Mouse (Mus musculus): ENCODE data around the gene Kcnb1. TPM values are rescaled to one million over a fixed set of nuclear protein-coding genes. Genes with fewer than 3 reads are reported as not detected.

The Kcnb1 gene
- total RNA-seq, 2 experiments from 2014 or later: 45.4 to 50.2 TPM

- no peak for DNase-seq
- intact Hi-C loops (cut with DNase I): no loop called here
Measured at GRCm38 (mm10) chr2:167064601-167065295, 125.2 kb downstream of the Kcnb1 start.

- intact Hi-C loops (cut with DNase I): no loop called here
- DNase-seq: no peak
Measured at GRCm38 (mm10) chr2:167063906-167064496, 126.0 kb downstream of the Kcnb1 start.

- peak; percentile 97 to 98 for DNase-seq
- intact Hi-C loops (cut with DNase I): no loop called here
Measured at GRCm38 (mm10) chr2:167062965-167063880, 126.7 kb downstream of the Kcnb1 start, which contains the start of gene Znfx1. TSS of gene Znfx1 (minus strand) at chr2:167063015.

GRCm38 (mm10) chr2:167062497-167062911 lies 127.5 kb downstream of the Kcnb1 start:
- intact Hi-C loops (cut with DNase I): no loop called here

DNA sequence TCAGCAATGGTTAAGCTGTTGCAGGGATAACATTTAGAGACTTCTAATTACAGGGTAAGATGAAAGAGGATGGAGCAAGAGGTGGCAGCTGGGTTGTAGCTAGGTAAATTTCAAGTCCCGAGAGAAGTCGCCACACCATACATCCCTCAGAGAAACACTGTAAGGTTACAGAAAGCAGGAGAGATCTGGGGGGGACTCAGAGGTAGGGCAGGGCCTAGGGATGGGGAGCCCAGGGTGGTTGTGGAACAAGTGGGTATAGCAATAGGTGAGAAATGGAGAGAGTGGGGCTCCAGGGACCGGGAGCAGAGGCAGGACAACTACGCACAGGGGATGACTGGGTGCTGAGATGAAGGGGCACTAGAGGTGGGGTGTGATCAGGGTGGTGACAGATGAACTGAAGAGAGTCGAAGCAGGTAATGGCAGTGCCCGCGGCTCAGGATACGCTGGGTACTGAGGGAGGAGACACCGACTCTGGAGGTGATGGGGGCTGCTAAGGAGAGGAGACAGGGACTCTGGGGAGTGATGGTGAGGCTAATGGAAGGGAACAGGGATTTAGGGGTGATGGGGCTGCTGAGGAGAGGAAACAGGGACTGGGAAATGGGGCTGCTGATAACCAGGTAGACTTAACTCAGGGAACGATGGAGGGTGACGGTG lies 128.4 kb downstream of the Kcnb1 start:
- DNase-seq: peak in 1 of 2 experiments; percentile 22
- intact Hi-C loops (cut with DNase I): no loop called here

More at GRCm38 (mm10) chr2:167062497-167062911, 127.5 kb downstream of the Kcnb1 start:
- peak; percentile 93 to 96 for DNase-seq

DNA sequence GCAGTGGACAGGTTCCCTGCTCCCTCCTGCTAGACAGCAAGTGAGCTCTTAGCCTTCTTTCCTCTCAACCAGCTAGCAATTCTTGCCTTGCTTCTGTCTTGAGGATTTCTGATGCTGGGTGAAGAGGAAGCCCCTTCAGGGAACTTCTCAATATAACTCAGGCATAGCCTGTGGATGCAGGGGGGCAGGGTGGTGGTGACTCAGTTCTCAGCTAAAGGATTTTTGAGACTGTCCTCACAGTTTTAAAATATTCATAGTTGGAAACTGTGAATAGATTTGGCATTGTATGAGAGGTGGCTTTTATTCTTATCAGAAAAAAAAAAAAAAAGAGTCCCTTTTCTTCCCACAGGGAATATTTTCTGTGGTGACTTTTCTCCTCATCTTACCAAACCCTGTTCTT lies 129.2 kb downstream of the Kcnb1 start:
- intact Hi-C loops (cut with DNase I): no loop called here

GRCm38 (mm10) chr2:167060360-167060759 lies 129.6 kb downstream of the Kcnb1 start:
- intact Hi-C loops (cut with DNase I): no loop called here
- DNase-seq: no peak

More for the DNA sequence above, 129.2 kb downstream of the Kcnb1 start:
- no peak for DNase-seq

DNA sequence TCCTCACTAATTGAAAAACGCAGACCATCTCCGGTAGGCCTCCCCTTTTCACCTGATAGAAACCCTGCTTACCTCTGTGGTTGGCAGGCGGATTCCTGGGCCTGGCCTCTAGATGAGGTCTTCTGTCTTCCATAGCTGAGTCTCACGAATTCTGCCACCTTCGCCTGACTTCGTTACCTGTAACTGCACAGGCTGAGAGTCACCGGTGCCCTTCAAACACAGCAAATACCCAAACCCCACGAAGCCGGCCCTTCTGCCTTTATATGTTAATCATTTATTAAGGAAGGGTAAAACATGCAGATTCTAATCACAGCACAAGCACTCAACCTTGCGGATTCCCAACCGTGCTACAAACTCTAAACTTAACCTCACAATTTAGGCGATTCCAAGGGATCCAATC lies 130.0 kb downstream of the Kcnb1 start:
- no peak for DNase-seq
- intact Hi-C loops (cut with DNase I): no loop called here

DNA sequence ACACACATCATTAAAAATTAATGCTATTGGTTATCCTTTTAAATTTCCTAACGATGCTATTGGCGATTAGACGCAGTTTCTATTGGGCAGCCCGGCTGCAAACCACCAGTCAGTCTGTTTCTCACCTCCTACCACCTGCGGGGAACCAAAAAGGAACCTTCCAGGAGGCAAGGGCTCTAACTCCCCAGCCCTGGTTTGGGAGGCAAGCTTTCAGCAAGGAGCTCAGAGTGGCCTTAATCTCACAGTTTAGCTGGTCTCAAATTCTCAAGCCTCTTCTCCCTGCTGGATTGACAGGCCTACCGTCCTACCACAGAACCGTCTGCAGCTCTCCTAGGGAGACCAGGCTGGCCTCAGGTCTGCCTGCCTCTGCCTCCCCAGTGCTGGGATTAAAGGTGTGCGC lies 130.4 kb downstream of the Kcnb1 start:
- intact Hi-C loops (cut with DNase I): no loop called here
- DNase-seq: no peak

- intact Hi-C loops (cut with DNase I): no loop called here
- no peak for DNase-seq
Measured at GRCm38 (mm10) chr2:167058814-167059387, 131.1 kb downstream of the Kcnb1 start.

- intact Hi-C loops (cut with DNase I): no loop called here
- DNase-seq: peak in 1 of 2 experiments; percentile 32
Measured at GRCm38 (mm10) chr2:167058201-167058600, 131.8 kb downstream of the Kcnb1 start.

DNA sequence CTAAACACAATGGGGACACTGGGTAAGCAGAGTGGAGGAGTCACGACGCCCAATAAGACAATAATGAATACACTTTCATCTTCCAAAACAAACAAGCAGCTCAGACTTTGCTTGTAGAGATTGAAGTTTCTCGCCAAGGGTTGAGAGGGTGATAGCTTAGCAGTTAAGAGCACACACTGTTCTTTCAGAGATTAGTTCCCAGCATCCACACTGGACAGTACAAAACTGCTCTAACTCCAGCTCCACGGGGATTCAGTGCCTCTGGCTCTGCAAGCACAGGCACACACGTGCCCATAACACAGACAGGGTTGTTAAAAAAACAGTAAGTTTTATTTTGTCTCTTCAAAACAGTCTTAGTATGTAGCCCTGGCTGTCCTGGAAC lies 133.0 kb downstream of the Kcnb1 start:
- no peak for DNase-seq
- intact Hi-C loops (cut with DNase I): no loop called here

GRCm38 (mm10) chr2:167056210-167056941 lies 133.6 kb downstream of the Kcnb1 start:
- intact Hi-C loops (cut with DNase I): no loop called here
- DNase-seq: no peak

GRCm38 (mm10) chr2:167055386-167055785 lies 134.6 kb downstream of the Kcnb1 start:
- peak; percentile 81 to 83 for DNase-seq
- intact Hi-C loops (cut with DNase I): no loop called here

DNA sequence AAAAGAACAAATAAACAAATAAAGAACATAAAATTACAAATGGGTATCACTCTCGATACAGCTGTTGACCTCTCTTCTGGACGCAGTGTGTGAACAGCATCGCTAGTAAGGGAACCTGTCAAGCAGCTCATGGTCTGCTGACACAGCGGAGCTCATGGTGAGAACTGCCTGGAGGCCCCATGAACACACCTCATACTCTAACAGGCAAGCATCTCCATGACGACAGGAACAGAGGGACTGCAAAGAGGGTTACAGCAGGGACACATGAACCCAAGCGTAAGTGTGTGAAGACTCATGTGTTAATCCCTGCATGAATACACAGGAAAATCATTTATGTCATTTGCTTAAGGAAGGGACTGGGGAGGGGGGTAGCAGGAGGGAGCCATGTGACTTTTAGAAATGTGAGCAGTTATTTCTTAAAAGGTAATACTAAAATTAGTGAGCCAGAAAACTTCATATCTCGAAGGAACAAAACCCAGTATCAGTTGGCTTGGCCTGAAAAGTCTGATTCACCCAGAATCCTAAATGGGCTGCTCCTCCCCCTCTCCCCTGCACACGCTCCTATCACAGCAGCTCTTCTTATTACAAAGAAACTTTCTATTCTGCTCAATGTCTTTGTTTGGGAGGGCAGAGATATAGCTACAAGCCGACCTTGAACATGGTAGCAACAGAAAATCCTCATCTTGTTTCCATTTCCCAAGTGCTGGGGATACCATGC lies 136.7 kb downstream of the Kcnb1 start:
- intact Hi-C loops (cut with DNase I): no loop called here

DNA sequence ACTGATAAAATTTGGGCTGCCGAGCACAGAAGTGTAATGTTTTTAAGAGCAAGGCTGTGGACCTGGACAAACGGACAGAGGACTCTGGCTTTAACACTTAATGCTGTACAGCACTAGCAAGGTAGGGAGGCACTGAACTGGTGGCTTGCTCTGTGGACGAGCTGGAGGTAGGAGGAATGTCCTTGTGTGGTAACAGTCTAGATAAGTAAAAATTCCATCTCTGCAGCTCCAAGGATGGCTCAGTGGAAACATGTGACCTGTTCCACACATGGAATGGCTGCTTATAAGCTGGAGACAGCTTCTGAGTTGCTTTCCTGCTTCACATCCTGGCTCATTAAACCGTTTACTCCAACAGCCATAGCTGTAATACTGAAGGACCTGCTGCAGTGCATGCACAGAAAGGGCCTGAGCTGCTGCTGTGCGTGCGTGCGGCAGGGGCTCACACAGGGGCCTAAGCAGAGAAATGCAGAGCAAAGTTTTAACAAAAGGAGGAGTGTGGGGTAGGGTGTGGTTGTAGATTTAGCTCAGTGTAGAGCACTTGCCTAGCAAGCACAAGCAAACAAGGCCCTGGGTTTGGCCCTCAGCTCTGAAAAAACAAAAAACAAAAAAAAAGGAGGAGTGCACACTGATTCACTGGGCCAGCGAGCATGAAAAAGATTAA lies 141.1 kb downstream of the Kcnb1 start:
- intact Hi-C loops (cut with DNase I): no loop called here
- no peak for DNase-seq

More for the DNA sequence above, 136.7 kb downstream of the Kcnb1 start:
- no peak for DNase-seq

GRCm38 (mm10) chr2:167048223-167048622 lies 141.7 kb downstream of the Kcnb1 start:
- intact Hi-C loops (cut with DNase I): no loop called here
- DNase-seq: no peak
